ENCODE assay signal across 8 mouse cellular contexts in genomic region chr11:52281568-52282328, GRCm38 (mm10). TPM values are rescaled to one million over a fixed set of nuclear protein-coding genes. Genes with fewer than 3 reads are reported as not detected.
DNase-seq lines count a peak whose midpoint lies in the region; ATAC-seq and TF ChIP-seq lines count a peak whose summit lies in the region.

No protein-coding gene starts in this region.

- no peak overlapping the region for H3K27ac ChIP-seq in forebrain, embryonic 11.5 days (ENCODE audit: low read depth, low read length)
- H3K27ac ChIP-seq in limb, embryonic 12.5 days, result no peak overlapping the region
- H3K27ac ChIP-seq in stomach, embryonic 14.5 days (ENCODE audit: low read length), result no peak overlapping the region

- H3K4me1 ChIP-seq in lung, adult 2 months (ENCODE audit: control insufficient read depth, insufficient read depth, low read length), result peaks cover 8% of the 10 kb centered on the region; the same call in 1 of the 2 replicates
- peaks cover 19% of the 10 kb centered on the region for H3K4me1 ChIP-seq in forebrain, embryonic 11.5 days (replicated peaks; ENCODE audit: control insufficient read depth, insufficient read depth, low read length)
- peaks cover 33% of the 10 kb centered on the region for H3K4me1 ChIP-seq in limb, embryonic 12.5 days (replicated peaks)
- H3K4me1 ChIP-seq in stomach, embryonic 14.5 days (ENCODE audit: control insufficient read depth, insufficient read depth, low read length), result peaks cover 19% of the 10 kb centered on the region

- H3K9me3 ChIP-seq in forebrain, embryonic 11.5 days (ENCODE audit: control insufficient read depth, low read length), result no peaks in the 10 kb centered on the region
- H3K9me3 ChIP-seq in limb, embryonic 12.5 days, result no peaks in the 10 kb centered on the region
- no peaks in the 10 kb centered on the region for H3K9me3 ChIP-seq in stomach, embryonic 14.5 days (ENCODE audit: control insufficient read depth, low read depth, low read length)

- peaks cover 28% of the 10 kb centered on the region for H3K27me3 ChIP-seq in forebrain, embryonic 11.5 days (ENCODE audit: control insufficient read depth, insufficient read depth, low read length)
- peaks cover 46% of the 10 kb centered on the region for H3K27me3 ChIP-seq in limb, embryonic 12.5 days
- H3K27me3 ChIP-seq in stomach, embryonic 14.5 days (ENCODE audit: control insufficient read depth, insufficient read depth, low read length), result no peaks in the 10 kb centered on the region

- TF ChIP-seq CTCF in lung, adult 2 months (IDR thresholded peaks at IDR 0.05; ENCODE audit: insufficient read depth, low read length), result no peak

- 64% methylated on average over 19 of the region's 19 CpGs for WGBS in lung, adult 2 months
- 66% methylated on average over 19 of the region's 19 CpGs for WGBS in forebrain, embryonic 11.5 days
- 66% methylated on average over 19 of the region's 19 CpGs for WGBS in limb, embryonic 12.5 days
- 71% methylated on average over 19 of the region's 19 CpGs for WGBS in stomach, embryonic 14.5 days

- ATAC-seq in forebrain, embryonic 11.5 days (replicated peaks; ENCODE audit: low FRiP score), result no peak
- ATAC-seq in limb, embryonic 12.5 days (ENCODE audit: insufficient number of reproducible peaks, insufficient read depth, low FRiP score, low TSS enrichment, low read depth), result no peak
- no peak for ATAC-seq in stomach, embryonic 14.5 days (ENCODE audit: insufficient number of reproducible peaks, insufficient read depth, low FRiP score, low read depth)

- no peak for DNase-seq in lung, adult 2 months
- no peak for DNase-seq in lung, adult 18-20 months
- no peak for DNase-seq in forebrain, embryonic 11.5 days (ENCODE audit: low spot score)
- DNase-seq in urinary bladder, postnatal 4 days (ENCODE audit: low spot score in 2 of 2), result no peak
- no peak for DNase-seq in left cerebral cortex, adult 11 months (ENCODE audit: low spot score)
- DNase-seq in layer of hippocampus, postnatal 14 days (ENCODE audit: low spot score in 2 of 2), result no peak

- peak overlapping the region; percentile 58 for H3K4me3 ChIP-seq in lung, adult 2 months (replicated peaks; ENCODE audit: extremely low read depth, low read depth, low read length)
- H3K4me3 ChIP-seq in forebrain, embryonic 11.5 days (ENCODE audit: low read depth, low read length), result peak overlapping the region; percentile 63; the same call in 1 of the 2 replicates
- H3K4me3 ChIP-seq in limb, embryonic 12.5 days (replicated peaks), result peak overlapping the region; percentile 65
- H3K4me3 ChIP-seq in stomach, embryonic 14.5 days (ENCODE audit: low read depth, low read length), result peak overlapping the region; percentile 60; the same call in 1 of the 2 replicates

- peak overlapping the region; percentile 94; the same call in 1 of the 2 replicates for H3K4me2 ChIP-seq in forebrain, embryonic 11.5 days (ENCODE audit: low read depth, low read length, severe bottlenecking)
- H3K4me2 ChIP-seq in limb, embryonic 12.5 days, result peak overlapping the region; percentile 91
- H3K4me2 ChIP-seq in stomach, embryonic 14.5 days (replicated peaks; ENCODE audit: low read depth, low read length), result peak overlapping the region; percentile 93

- no peak overlapping the region for H3K9ac ChIP-seq in forebrain, embryonic 11.5 days (ENCODE audit: low read length)
- H3K9ac ChIP-seq in limb, embryonic 12.5 days (replicated peaks), result no peak overlapping the region
- H3K9ac ChIP-seq in stomach, embryonic 14.5 days (replicated peaks; ENCODE audit: low read depth, low read length), result no peak overlapping the region

- no peaks in the 10 kb centered on the region for H3K36me3 ChIP-seq in forebrain, embryonic 11.5 days (ENCODE audit: control insufficient read depth, insufficient read depth, low read length)
- H3K36me3 ChIP-seq in limb, embryonic 12.5 days, result peaks cover 5% of the 10 kb centered on the region; the same call in 1 of the 2 replicates
- no peaks in the 10 kb centered on the region for H3K36me3 ChIP-seq in stomach, embryonic 14.5 days (ENCODE audit: control insufficient read depth, insufficient read depth, low read length)

- no peak for TF ChIP-seq POLR2A in lung, adult 2 months (IDR thresholded peaks at IDR 0.05; ENCODE audit: borderline replicate concordance, extremely low read depth, low read depth, low read length)

RNA-seq across cellular contexts. Expression of gene Tcf7, which starts 1.1 kb away (rescaled TPM):
- polyA plus RNA-seq in lung, adult 2 months (2012; rRNA removed), result 26.8 and 30.2 TPM in 2 replicates
- polyA plus RNA-seq in forebrain, embryonic 11.5 days (2014; fragmentation: Nextera tagmentation; extraction: Ambion mirVana), result 9.5 and 9.6 TPM in 2 replicates
- polyA plus RNA-seq in limb, embryonic 12.5 days (2016; fragmentation: Nextera tagmentation; extraction: Ambion mirVana), result 12.6 and 13.7 TPM in 2 replicates
- 4.4 and 5.3 TPM in 2 replicates for polyA plus RNA-seq in stomach, embryonic 14.5 days (2014; fragmentation: Nextera tagmentation; extraction: Ambion mirVana)
- 1 to 10 TPM; 6.0 to 6.3 TPM for total RNA-seq in layer of hippocampus, postnatal 14 days (2021)

RNA-seq across cellular contexts. Expression of gene Skp1a, which starts 50.0 kb away (rescaled TPM):
- polyA plus RNA-seq in lung, adult 2 months (2012; rRNA removed), result 13.0 and 25.8 TPM in 2 replicates
- polyA plus RNA-seq in forebrain, embryonic 11.5 days (2014; fragmentation: Nextera tagmentation; extraction: Ambion mirVana), result 855 and 927 TPM in 2 replicates
- polyA plus RNA-seq in limb, embryonic 12.5 days (2016; fragmentation: Nextera tagmentation; extraction: Ambion mirVana), result 871 and 976 TPM in 2 replicates
- polyA plus RNA-seq in stomach, embryonic 14.5 days (2014; fragmentation: Nextera tagmentation; extraction: Ambion mirVana), result 800 and 831 TPM in 2 replicates
- total RNA-seq in layer of hippocampus, postnatal 14 days (2021), result 100 to 1,000 TPM; 467 to 471 TPM

Comparison
In these comparisons a context has a peak if more than half of its experiments do, and no peak if none do; other contexts are left out.
1. RNA of gene Skp1a, which starts 50.0 kb away (polyA plus RNA-seq): 871 to 976 TPM in limb, embryonic 12.5 days, 855 to 927 TPM in forebrain, embryonic 11.5 days and 800 to 831 TPM in stomach, embryonic 14.5 days; 13.0 to 25.8 TPM in lung, adult 2 months; every median in the first group is over 10 times any median in the second.
2. Peak in every context shown above with its lines, with median percentiles within 50 percentile points of each other: H3K4me3 ChIP-seq and H3K4me2 ChIP-seq.